Mouse (Mus musculus) liver, postnatal 0 days (tissue): ENCODE measurements at regions not wholly inside any gene's neighbourhood (a gene's known extent, or its start where the extent isn't known, plus 50 kb on each side); places are given as distances from the start of the nearest gene placed in this dataset.

ENCODE experiments used
- ATAC-seq: fragments of 200-750 bp; cut with Nextera tagmentation; 2 replicates; pipeline ENCODE4 v1.8.0; 2017; ENCODE audit warnings: mild to moderate bottlenecking, moderate library complexity
- DNase-seq: peaks from one replicate; pipeline ENCODE4 v3.0.0-alpha.2; 2016
- H3K27ac ChIP-seq: fragments of 300-500 bp; sonication (generic); 2 replicates; pipeline ENCODE4 v1.5.1; 2014; ENCODE audit warnings: antibody characterized with exemption, moderate library complexity, mild to moderate bottlenecking, low read depth
- H3K27me3 ChIP-seq: fragments of 300-500 bp; sonication (generic); 2 replicates; pipeline ENCODE4 v1.6.1; 2014; ENCODE audit warnings: low read length, control low read depth, mixed read lengths; ENCODE audit not compliant: insufficient read depth
- H3K36me3 ChIP-seq: fragments of 300-500 bp; sonication (generic); replicated peaks from 2 replicates; pipeline ENCODE4 v1.6.1; 2014; ENCODE audit warnings: mild to moderate bottlenecking, control low read depth, low read length, moderate library complexity, mixed read lengths; ENCODE audit not compliant: insufficient read depth
- H3K4me1 ChIP-seq: fragments of 300-500 bp; sonication (generic); 2 replicates; pipeline ENCODE4 v1.6.1; 2014; ENCODE audit warnings: antibody characterized with exemption, mild to moderate bottlenecking, control low read depth; ENCODE audit not compliant: insufficient read depth
- H3K4me2 ChIP-seq: fragments of 300-500 bp; sonication (generic); 2 replicates; pipeline ENCODE4 v1.6.1; 2014; ENCODE audit warnings: low read depth, mild to moderate bottlenecking, low read length, moderate library complexity, mixed read lengths
- H3K4me3 ChIP-seq: fragments of 300-500 bp; sonication (generic); 2 replicates; pipeline ENCODE4 v1.5.1; 2014; ENCODE audit warnings: low read depth, low read length
- H3K9ac ChIP-seq: fragments of 300-500 bp; sonication (generic); replicated peaks from 2 replicates; pipeline ENCODE4 v1.6.1; 2014; ENCODE audit warnings: mild to moderate bottlenecking, moderate library complexity
- H3K9me3 ChIP-seq: fragments of 300-500 bp; sonication (generic); 2 replicates; pipeline ENCODE4 v1.6.1; 2016; ENCODE audit warnings: mild to moderate bottlenecking, control low read depth, low read length, mixed read lengths
- CTCF ChIP-seq: sonication (generic); IDR thresholded peaks from 2 replicates; pipeline ENCODE4 v1.5.1; 2016; ENCODE audit warnings: antibody characterized with exemption, low read depth
- EP300 ChIP-seq: IDR thresholded peaks from 2 replicates; pipeline ENCODE4 v1.6.1; 2016; ENCODE audit warnings: antibody characterized with exemption, low read depth, mild to moderate bottlenecking
- WGBS: fragments of 180-500 bp; shearing (Covaris S2); extraction: QIAGEN DNeasy Blood & Tissue Kit; methylation state at CpG from one replicate; pipeline ENCODE4 v1.1.7; 2014; ENCODE audit not compliant: insufficient replicate concordance; 5-methylcytosine and 5-hydroxymethylcytosine counted together

GRCm38 (mm10) chr17:48680331-48680730, 225.6 kb downstream of the Unc5cl start:
- Histone ChIP-seq H3K27ac (no peak overlapping the region), H3K9me3 (no peaks in the 10 kb centered on the region), H3K4me3 (no peak overlapping the region), H3K27me3 (no peaks in the 10 kb centered on the region), H3K4me2 (no peak overlapping the region), H3K9ac (no peak overlapping the region), H3K36me3 (no peaks in the 10 kb centered on the region), H3K4me1 (no peaks in the 10 kb centered on the region)
- DNase-seq (no peak), ATAC-seq (no peak)
- WGBS, result 76% methylated on average over 10 of the region's 10 CpGs
- no peak for TF ChIP-seq EP300
- TF ChIP-seq CTCF, result no peak

- no peaks in the 10 kb centered on the region for H3K36me3 ChIP-seq
Measured at GRCm38 (mm10) chr17:48688944-48689343, 234.2 kb downstream of the Unc5cl start.

GRCm38 (mm10) chr17:48698456-48698855, 233.7 kb upstream of the Lrfn2 start:
- ATAC-seq (no peak), DNase-seq (no peak)
- Histone ChIP-seq H3K36me3 (no peaks in the 10 kb centered on the region), H3K9ac (no peak overlapping the region), H3K27me3 (no peaks in the 10 kb centered on the region), H3K4me2 (no peak overlapping the region), H3K9me3 (no peaks in the 10 kb centered on the region), H3K4me1 (no peaks in the 10 kb centered on the region), H3K4me3 (no peak overlapping the region), H3K27ac (no peak overlapping the region)
- WGBS, result 79% methylated on average over 5 of the region's 5 CpGs
- TF ChIP-seq CTCF (no peak), EP300 (no peak)

More at GRCm38 (mm10) chr17:48688944-48689343, 234.2 kb downstream of the Unc5cl start:
- no peak for ATAC-seq
- no peaks in the 10 kb centered on the region for H3K4me1 ChIP-seq
- no peak overlapping the region for H3K4me2 ChIP-seq
- 63% methylated on average over 2 of the region's 2 CpGs for WGBS
- TF ChIP-seq CTCF, result no peak
- TF ChIP-seq EP300, result no peak
- no peak overlapping the region for H3K9ac ChIP-seq
- no peaks in the 10 kb centered on the region for H3K9me3 ChIP-seq
- H3K27me3 ChIP-seq, result no peaks in the 10 kb centered on the region
- DNase-seq, result no peak
- no peak overlapping the region for H3K4me3 ChIP-seq
- no peak overlapping the region for H3K27ac ChIP-seq

- no peak overlapping the region for H3K9ac ChIP-seq
- H3K4me2 ChIP-seq, result no peak overlapping the region
- no peak for TF ChIP-seq EP300
- peak; percentile 29 for TF ChIP-seq CTCF
- H3K27ac ChIP-seq, result no peak overlapping the region
- H3K27me3 ChIP-seq, result no peaks in the 10 kb centered on the region
- no peak overlapping the region for H3K4me3 ChIP-seq
- peak; percentile 21 for DNase-seq
- no peaks in the 10 kb centered on the region for H3K36me3 ChIP-seq
- no peaks in the 10 kb centered on the region for H3K4me1 ChIP-seq
- ATAC-seq, result no peak
- 31% methylated on average over 10 of the region's 10 CpGs for WGBS
- H3K9me3 ChIP-seq, result no peaks in the 10 kb centered on the region
Measured at GRCm38 (mm10) chr17:48700591-48700990, 231.6 kb upstream of the Lrfn2 start.

GRCm38 (mm10) chr17:48720506-48720905, 211.7 kb upstream of the Lrfn2 start:
- H3K4me2 ChIP-seq, result no peak overlapping the region
- no peak overlapping the region for H3K9ac ChIP-seq
- H3K36me3 ChIP-seq, result no peaks in the 10 kb centered on the region
- no peaks in the 10 kb centered on the region for H3K4me1 ChIP-seq
- H3K27ac ChIP-seq, result no peak overlapping the region
- no peaks in the 10 kb centered on the region for H3K9me3 ChIP-seq
- TF ChIP-seq EP300 (no peak), CTCF (no peak)
- ATAC-seq (no peak), DNase-seq (no peak)
- no peak overlapping the region for H3K4me3 ChIP-seq
- no peaks in the 10 kb centered on the region for H3K27me3 ChIP-seq
- WGBS, result 64% methylated on average over 4 of the region's 4 CpGs

GRCm38 (mm10) chr17:48723286-48723685, 208.9 kb upstream of the Lrfn2 start:
- H3K4me3 ChIP-seq, result no peak overlapping the region
- DNase-seq, result no peak
- no peak for TF ChIP-seq CTCF
- TF ChIP-seq EP300, result no peak

More at GRCm38 (mm10) chr17:48723286-48723685, 208.9 kb upstream of the Lrfn2 start:
- no peak overlapping the region for H3K4me2 ChIP-seq
- no peaks in the 10 kb centered on the region for H3K36me3 ChIP-seq
- H3K27ac ChIP-seq, result no peak overlapping the region
- H3K9me3 ChIP-seq, result no peaks in the 10 kb centered on the region
- H3K9ac ChIP-seq, result no peak overlapping the region
- no peaks in the 10 kb centered on the region for H3K27me3 ChIP-seq
- no peaks in the 10 kb centered on the region for H3K4me1 ChIP-seq
- no peak for ATAC-seq
- 63% methylated on average over 10 of the region's 10 CpGs for WGBS
